Mouse (Mus musculus): ENCODE data around the gene Nfya. TPM values are rescaled to one million over a fixed set of nuclear protein-coding genes. Genes with fewer than 3 reads are reported as not detected.

Nfya gene
- total and polyA plus RNA-seq, 3 experiments, result 14.7 to 33.1 (median 21.2) TPM

DNA sequence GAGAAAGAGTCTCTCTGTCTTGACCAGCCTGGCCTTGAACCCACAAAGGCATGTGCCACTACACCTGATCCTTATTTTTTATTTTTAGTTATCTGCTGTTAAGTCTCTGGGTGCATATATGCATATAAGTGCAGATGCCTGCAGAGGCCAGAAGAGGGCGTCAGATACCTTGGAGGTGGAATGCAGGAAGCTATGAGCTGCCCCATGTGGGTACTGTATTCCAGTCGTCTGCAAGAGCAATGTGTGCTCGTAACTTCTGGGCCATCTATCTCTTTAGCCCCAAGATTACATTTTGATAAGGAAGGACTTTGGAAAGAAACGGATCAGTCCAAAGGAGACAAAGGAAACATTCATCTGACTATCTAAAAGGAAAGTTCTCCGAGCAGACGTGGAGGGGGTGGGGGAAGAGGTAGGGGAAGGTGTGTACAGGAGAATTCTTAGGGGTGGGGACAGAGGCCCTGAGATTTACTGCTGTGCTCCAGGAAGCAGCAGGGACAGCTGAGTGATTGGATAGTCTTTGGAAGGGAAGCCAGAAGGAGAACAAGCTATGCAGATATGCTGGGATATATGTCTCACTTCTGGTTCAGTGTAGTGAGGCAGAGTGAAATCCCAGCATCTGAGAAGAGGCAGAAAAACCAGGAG, 24.1 kb upstream of the Nfya start:
- WGBS, result 50% methylated on average over 6 of the region's 6 CpGs
- TF ChIP-seq CTCF (IDR thresholded peaks at IDR 0.05) (peak; percentile 46), EP300 (IDR thresholded peaks at IDR 0.05; ENCODE audit: insufficient read depth, low read depth, low read length) (no peak), POLR2A (IDR thresholded peaks at IDR 0.05; ENCODE audit: insufficient read depth, low read depth, low read length) (no peak)
- Histone ChIP-seq H3K27ac (no peak overlapping the region), H3K27me3 (ENCODE audit: control insufficient read depth, insufficient read depth, low read length) (no peaks in the 10 kb centered on the region), H3K4me1 (ENCODE audit: control insufficient read depth, insufficient read depth, low read length) (peaks cover 12% of the 10 kb centered on the region), H3K79me2 (replicated peaks; ENCODE audit: control insufficient read depth, insufficient read depth, low read length) (no peaks in the 10 kb centered on the region), H3K9ac (ENCODE audit: low read depth, low read length) (no peak overlapping the region), H3K36me3 (ENCODE audit: control insufficient read depth, insufficient read depth, low read length) (peaks cover 4% of the 10 kb centered on the region), H3K4me3 (no peak overlapping the region)
- no peak for DNase-seq
- intact Hi-C loops (cut with DNase I), result no loop called here

GRCm38 (mm10) chr17:48433006-48433655, 23.4 kb upstream of the Nfya start:
- H3K4me3 ChIP-seq, result no peak overlapping the region
- no peak for TF ChIP-seq EP300 (IDR thresholded peaks at IDR 0.05; ENCODE audit: insufficient read depth, low read depth, low read length)
- TF ChIP-seq CTCF (IDR thresholded peaks at IDR 0.05), result no peak
- no peak for TF ChIP-seq POLR2A (IDR thresholded peaks at IDR 0.05; ENCODE audit: insufficient read depth, low read depth, low read length)
- intact Hi-C loops (cut with DNase I), result no loop called here
- H3K79me2 ChIP-seq (replicated peaks; ENCODE audit: control insufficient read depth, insufficient read depth, low read length), result no peaks in the 10 kb centered on the region
- no peak overlapping the region for H3K9ac ChIP-seq (ENCODE audit: low read depth, low read length)
- H3K36me3 ChIP-seq (ENCODE audit: control insufficient read depth, insufficient read depth, low read length), result peaks cover 4% of the 10 kb centered on the region
- H3K27me3 ChIP-seq (ENCODE audit: control insufficient read depth, insufficient read depth, low read length), result no peaks in the 10 kb centered on the region
- peaks cover 13% of the 10 kb centered on the region for H3K4me1 ChIP-seq (ENCODE audit: control insufficient read depth, insufficient read depth, low read length)
- WGBS, result 73% methylated on average over 20 of the region's 20 CpGs
- DNase-seq, result no peak
- H3K27ac ChIP-seq, result peak overlapping the region; percentile 52

GRCm38 (mm10) chr17:48432158-48432980, 22.7 kb upstream of the Nfya start, which contains the start of gene Apobec2:
TSS of gene Apobec2 (minus strand) at chr17:48432930.
- Histone ChIP-seq H3K9ac (ENCODE audit: low read depth, low read length) (peak within 1 kb of the TSS; percentile 78), H3K27ac (peak within 1 kb of the TSS; percentile 85), H3K4me1 (ENCODE audit: control insufficient read depth, insufficient read depth, low read length) (peaks cover 13% of the 10 kb centered on the region), H3K27me3 (ENCODE audit: control insufficient read depth, insufficient read depth, low read length) (no peaks in the 10 kb centered on the region), H3K79me2 (replicated peaks; ENCODE audit: control insufficient read depth, insufficient read depth, low read length) (no peaks in the 10 kb centered on the region), H3K36me3 (ENCODE audit: control insufficient read depth, insufficient read depth, low read length) (peaks cover 6% of the 10 kb centered on the region), H3K4me3 (peak within 1 kb of the TSS; percentile 28)
- intact Hi-C loops (cut with DNase I), result no loop called here
- peak; percentile 76 to 79 for DNase-seq
- TF ChIP-seq CTCF (IDR thresholded peaks at IDR 0.05), result no peak
- TF ChIP-seq EP300 (IDR thresholded peaks at IDR 0.05; ENCODE audit: insufficient read depth, low read depth, low read length), result peak; percentile 62; the same call in 1 of the 2 replicates
- TF ChIP-seq POLR2A (IDR thresholded peaks at IDR 0.05; ENCODE audit: insufficient read depth, low read depth, low read length), result peak; percentile 73
- WGBS, result 43% methylated on average over 16 of the region's 16 CpGs

DNA sequence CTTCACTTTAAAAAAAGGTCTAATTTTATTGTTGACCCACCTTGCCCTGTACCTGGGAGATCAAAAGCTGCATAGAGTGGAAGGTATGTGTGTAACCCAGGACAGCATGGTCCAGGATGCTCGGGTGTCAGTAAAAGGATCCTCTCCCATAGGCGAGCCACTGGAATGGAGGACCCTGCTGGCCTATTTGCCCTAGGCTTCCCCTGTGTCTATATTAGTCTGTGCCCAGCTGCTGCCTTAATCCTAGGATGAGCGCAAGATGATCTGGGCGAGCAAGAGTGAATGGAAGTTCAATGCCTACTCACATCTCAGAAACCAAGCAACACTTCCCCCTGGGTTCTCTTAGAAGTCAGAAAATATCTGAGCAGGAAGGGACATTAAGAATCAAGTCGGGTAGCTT, 21.3 kb upstream of the Nfya start:
- Histone ChIP-seq H3K36me3 (ENCODE audit: control insufficient read depth, insufficient read depth, low read length) (peaks cover 8% of the 10 kb centered on the region), H3K79me2 (replicated peaks; ENCODE audit: control insufficient read depth, insufficient read depth, low read length) (no peaks in the 10 kb centered on the region), H3K27me3 (ENCODE audit: control insufficient read depth, insufficient read depth, low read length) (no peaks in the 10 kb centered on the region), H3K4me3 (peak overlapping the region; percentile 28), H3K4me1 (ENCODE audit: control insufficient read depth, insufficient read depth, low read length) (peaks cover 17% of the 10 kb centered on the region), H3K27ac (peak overlapping the region; percentile 85), H3K9ac (ENCODE audit: low read depth, low read length) (peak overlapping the region; percentile 61; the same call in 1 of the 2 replicates)
- TF ChIP-seq CTCF (IDR thresholded peaks at IDR 0.05) (no peak), POLR2A (IDR thresholded peaks at IDR 0.05; ENCODE audit: insufficient read depth, low read depth, low read length) (no peak), EP300 (IDR thresholded peaks at IDR 0.05; ENCODE audit: insufficient read depth, low read depth, low read length) (no peak)
- intact Hi-C loops (cut with DNase I), result no loop called here
- no peak for DNase-seq
- 49% methylated on average over 5 of the region's 5 CpGs for WGBS

- H3K27me3 ChIP-seq (ENCODE audit: control insufficient read depth, insufficient read depth, low read length), result no peaks in the 10 kb centered on the region
- H3K4me3 ChIP-seq, result peak overlapping the region; percentile 9; the same call in 1 of the 2 replicates
- WGBS, result 13% methylated on average over 5 of the region's 5 CpGs
- peak overlapping the region; percentile 66 for H3K27ac ChIP-seq
- intact Hi-C loops (cut with DNase I), result no loop called here
- TF ChIP-seq EP300 (IDR thresholded peaks at IDR 0.05; ENCODE audit: insufficient read depth, low read depth, low read length), result peak; percentile 77; the same call in 1 of the 2 replicates
- TF ChIP-seq POLR2A (IDR thresholded peaks at IDR 0.05; ENCODE audit: insufficient read depth, low read depth, low read length), result peak; percentile 63; the same call in 1 of the 2 replicates
- no peak for TF ChIP-seq CTCF (IDR thresholded peaks at IDR 0.05)
- peaks cover 8% of the 10 kb centered on the region for H3K36me3 ChIP-seq (ENCODE audit: control insufficient read depth, insufficient read depth, low read length)
- 0 out of 2 replicates have a peak overlapping the region, but pooled peaks have one; percentile 3 for H3K9ac ChIP-seq (ENCODE audit: low read depth, low read length)
- peaks cover 19% of the 10 kb centered on the region for H3K4me1 ChIP-seq (ENCODE audit: control insufficient read depth, insufficient read depth, low read length)
- peak in 1 of 2 experiments; percentile 64 for DNase-seq
- no peaks in the 10 kb centered on the region for H3K79me2 ChIP-seq (replicated peaks; ENCODE audit: control insufficient read depth, insufficient read depth, low read length)
Observed at GRCm38 (mm10) chr17:48430394-48430793, 20.7 kb upstream of the Nfya start.
